Mouse (Mus musculus): ENCODE data around the gene Gm43951. TPM values are rescaled to one million over a fixed set of nuclear protein-coding genes. Genes with fewer than 3 reads are reported as not detected.

Gm43951 gene
- polyA plus RNA-seq, 1 experiment = 0.78 TPM

DNA sequence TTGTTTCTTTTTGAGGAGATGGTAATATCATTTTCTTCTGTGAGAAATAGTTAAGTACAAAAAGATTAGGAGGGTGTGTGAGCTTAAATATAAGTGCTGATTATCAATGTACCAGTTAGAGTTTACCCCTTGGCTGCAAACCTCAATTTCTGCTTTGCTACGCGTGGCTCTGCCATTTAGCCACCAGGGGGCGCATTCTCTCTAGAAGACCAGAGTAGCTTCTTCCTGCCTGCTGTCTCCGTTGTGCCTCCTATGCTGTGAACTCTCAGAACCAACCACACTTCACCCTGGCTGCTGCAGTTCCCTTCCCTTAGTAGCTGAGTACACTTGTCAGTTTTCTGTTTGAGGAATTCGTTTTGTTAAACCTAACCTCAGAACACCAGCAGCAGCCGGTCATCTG lies 14.6 kb upstream of the Gm43951 start:
- no peaks in the 10 kb centered on the region for H3K36me3 ChIP-seq (ENCODE audit: control insufficient read depth, insufficient read depth, low read length)
- no peaks in the 10 kb centered on the region for H3K4me1 ChIP-seq (ENCODE audit: control insufficient read depth, insufficient read depth, low read length)
- H3K27ac ChIP-seq (ENCODE audit: control insufficient read depth, insufficient read depth, low read depth, low read length) = no peak overlapping the region
- no peak overlapping the region for H3K4me3 ChIP-seq (ENCODE audit: control insufficient read depth, low read depth, low read length)
- H3K27me3 ChIP-seq (ENCODE audit: control insufficient read depth, insufficient read depth, low read length) = no peaks in the 10 kb centered on the region
- peak; percentile 90 for TF ChIP-seq CTCF (IDR thresholded peaks at IDR 0.05; ENCODE audit: control insufficient read depth, insufficient read depth, insufficient replicate concordance, low read depth, low read length)
- TF ChIP-seq POLR2A (IDR thresholded peaks at IDR 0.05; ENCODE audit: control insufficient read depth, low read depth, low read length) = no peak

DNA sequence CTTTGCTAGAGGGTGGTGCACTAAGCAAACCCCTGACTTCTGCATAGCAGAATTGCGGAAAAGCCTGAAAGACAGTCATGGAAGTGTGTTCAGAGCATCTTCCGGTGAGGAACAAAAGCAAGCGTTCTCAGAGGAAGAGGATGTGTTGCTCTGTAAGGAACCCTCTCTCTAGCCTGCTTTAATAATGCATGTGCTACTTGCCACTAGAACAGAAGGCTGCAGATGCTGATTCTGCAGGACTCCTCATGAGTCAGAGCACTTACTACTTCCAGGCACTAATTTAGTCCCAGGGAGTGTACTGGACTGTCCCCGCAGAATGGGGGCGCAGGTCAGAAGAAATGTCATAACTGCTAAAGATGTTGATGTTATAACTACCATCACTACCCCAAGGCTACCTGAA lies 10.5 kb upstream of the Gm43951 start:
- TF ChIP-seq CTCF (IDR thresholded peaks at IDR 0.05; ENCODE audit: control insufficient read depth, insufficient read depth, insufficient replicate concordance, low read depth, low read length) (no peak), POLR2A (IDR thresholded peaks at IDR 0.05; ENCODE audit: control insufficient read depth, low read depth, low read length) (no peak)
- no peak overlapping the region for H3K27ac ChIP-seq (ENCODE audit: control insufficient read depth, insufficient read depth, low read depth, low read length)
- no peaks in the 10 kb centered on the region; the same call in 1 of the 2 replicates for H3K4me1 ChIP-seq (ENCODE audit: control insufficient read depth, insufficient read depth, low read length)
- H3K27me3 ChIP-seq (ENCODE audit: control insufficient read depth, insufficient read depth, low read length) = no peaks in the 10 kb centered on the region
- peaks cover 1% of the 10 kb centered on the region; the same call in 1 of the 2 replicates for H3K36me3 ChIP-seq (ENCODE audit: control insufficient read depth, insufficient read depth, low read length)
- H3K4me3 ChIP-seq (ENCODE audit: control insufficient read depth, low read depth, low read length) = peak overlapping the region; percentile 84

DNA sequence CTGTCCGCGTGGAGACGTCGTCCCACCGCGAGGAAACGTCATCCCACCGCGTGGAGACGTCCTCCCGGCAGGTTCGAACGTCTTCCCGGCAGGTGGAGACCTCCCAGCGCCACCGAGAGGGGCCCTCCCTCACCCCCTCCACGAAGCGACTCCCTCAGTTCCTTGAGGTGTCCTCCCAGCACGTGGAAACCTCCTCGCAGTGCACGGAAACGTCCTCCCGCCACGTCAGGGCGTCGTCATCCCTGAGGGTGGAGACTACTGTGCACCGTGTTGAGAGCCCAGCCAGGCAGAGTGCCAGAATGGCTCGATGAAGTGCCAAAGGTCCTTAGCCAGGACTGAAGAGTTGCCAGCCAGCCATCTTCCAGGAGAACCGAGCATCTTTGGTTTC lies 8.8 kb upstream of the Gm43951 start, which contains the start of gene Med31:
Med31 (minus strand) TSS at position 183 of the 388 bp plus-strand sequence.
- Histone ChIP-seq H3K4me1 (ENCODE audit: control insufficient read depth, insufficient read depth, low read length) (no peaks in the 10 kb centered on the region; the same call in 1 of the 2 replicates), H3K27ac (ENCODE audit: control insufficient read depth, insufficient read depth, low read depth, low read length) (peak within 1 kb of the TSS; percentile 93), H3K27me3 (ENCODE audit: control insufficient read depth, insufficient read depth, low read length) (no peaks in the 10 kb centered on the region), H3K4me3 (ENCODE audit: control insufficient read depth, low read depth, low read length) (peak within 1 kb of the TSS; percentile 94), H3K36me3 (ENCODE audit: control insufficient read depth, insufficient read depth, low read length) (peaks cover 3% of the 10 kb centered on the region)
- TF ChIP-seq POLR2A (IDR thresholded peaks at IDR 0.05; ENCODE audit: control insufficient read depth, low read depth, low read length) (no peak; the same call in 1 of the 2 replicates), CTCF (IDR thresholded peaks at IDR 0.05; ENCODE audit: control insufficient read depth, insufficient read depth, insufficient replicate concordance, low read depth, low read length) (0 out of 2 replicates have a peak, but pooled peaks have one; percentile 1)

DNA sequence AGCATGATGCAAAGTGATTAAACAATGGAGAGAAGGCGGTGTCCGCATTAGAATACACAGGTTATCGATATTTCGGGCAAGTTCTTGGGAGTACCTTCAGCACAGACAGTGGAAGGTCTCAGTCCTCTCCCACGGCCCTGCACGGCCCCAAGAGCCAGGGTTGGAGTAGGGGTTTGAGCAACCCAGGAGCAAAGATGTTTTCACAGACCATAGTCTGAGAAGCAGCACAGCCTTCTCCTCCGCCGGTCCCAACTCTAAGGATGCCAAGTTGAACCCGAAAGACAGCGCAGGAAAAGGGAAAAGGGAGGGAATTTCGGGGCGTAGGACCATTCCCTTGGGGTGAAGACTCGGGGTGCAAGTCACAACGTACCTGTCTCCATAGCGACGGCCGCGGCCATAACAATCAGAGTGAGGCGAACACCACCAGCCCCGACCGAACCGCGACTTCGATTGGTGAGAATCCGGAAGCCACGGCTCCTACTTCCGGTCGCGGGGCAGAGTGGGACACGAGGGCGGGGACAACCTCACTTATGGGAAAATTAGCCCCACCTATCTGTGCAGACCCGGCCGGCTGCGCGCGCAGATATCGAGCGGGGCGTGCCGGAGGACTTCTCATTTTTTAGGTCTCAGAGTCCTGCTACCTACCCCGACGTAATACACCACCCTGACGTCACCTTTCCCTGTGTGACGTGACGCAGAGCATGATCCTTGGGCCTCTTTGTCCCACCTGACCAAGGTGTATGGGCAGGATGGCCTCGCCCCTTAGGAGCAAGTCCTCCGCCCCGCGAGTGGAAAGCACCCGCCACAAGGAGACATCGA lies 8.2 kb upstream of the Gm43951 start:
- peak overlapping the region; percentile 94 for H3K4me3 ChIP-seq (ENCODE audit: control insufficient read depth, low read depth, low read length)
- no peaks in the 10 kb centered on the region; the same call in 1 of the 2 replicates for H3K4me1 ChIP-seq (ENCODE audit: control insufficient read depth, insufficient read depth, low read length)
- peak; percentile 87 for TF ChIP-seq POLR2A (IDR thresholded peaks at IDR 0.05; ENCODE audit: control insufficient read depth, low read depth, low read length)
- TF ChIP-seq CTCF (IDR thresholded peaks at IDR 0.05; ENCODE audit: control insufficient read depth, insufficient read depth, insufficient replicate concordance, low read depth, low read length) = no peak
- H3K36me3 ChIP-seq (ENCODE audit: control insufficient read depth, insufficient read depth, low read length) = peaks cover 3% of the 10 kb centered on the region
- H3K27me3 ChIP-seq (ENCODE audit: control insufficient read depth, insufficient read depth, low read length) = no peaks in the 10 kb centered on the region
- peak overlapping the region; percentile 93 for H3K27ac ChIP-seq (ENCODE audit: control insufficient read depth, insufficient read depth, low read depth, low read length)

DNA sequence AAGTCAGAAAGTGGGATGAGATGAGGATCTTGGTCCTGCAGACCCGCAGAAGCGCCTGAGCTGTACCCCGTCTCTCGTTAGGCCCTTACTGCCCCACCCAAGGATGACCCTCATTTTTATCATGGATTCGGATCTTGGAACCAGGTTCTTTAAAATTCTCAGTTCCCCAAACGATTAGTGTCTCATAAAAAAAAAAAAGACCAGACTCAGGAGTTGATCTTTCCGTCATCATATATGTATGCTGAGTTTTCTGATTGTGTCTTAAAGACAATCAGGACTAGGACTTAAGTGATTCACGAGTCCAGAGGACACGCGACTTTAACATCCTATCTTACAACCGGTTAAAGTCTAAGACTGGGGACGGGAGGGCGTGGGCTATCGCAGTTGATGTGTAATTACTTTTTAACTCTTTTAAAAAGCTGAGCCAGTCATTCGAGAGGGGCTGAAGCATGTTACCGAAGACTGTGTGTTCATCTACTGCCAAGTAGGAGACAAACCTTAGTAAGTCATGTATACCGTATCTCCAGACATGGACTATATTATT lies 1.3 kb upstream of the Gm43951 start:
- no peaks in the 10 kb centered on the region for H3K27me3 ChIP-seq (ENCODE audit: control insufficient read depth, insufficient read depth, low read length)
- peaks cover 13% of the 10 kb centered on the region for H3K4me1 ChIP-seq (ENCODE audit: control insufficient read depth, insufficient read depth, low read length)
- H3K4me3 ChIP-seq (ENCODE audit: control insufficient read depth, low read depth, low read length) = peak overlapping the region; percentile 91
- TF ChIP-seq CTCF (IDR thresholded peaks at IDR 0.05; ENCODE audit: control insufficient read depth, insufficient read depth, insufficient replicate concordance, low read depth, low read length) = no peak
- no peak for TF ChIP-seq POLR2A (IDR thresholded peaks at IDR 0.05; ENCODE audit: control insufficient read depth, low read depth, low read length)
- peak overlapping the region; percentile 99 for H3K27ac ChIP-seq (ENCODE audit: control insufficient read depth, insufficient read depth, low read depth, low read length)
- peaks cover 2% of the 10 kb centered on the region for H3K36me3 ChIP-seq (ENCODE audit: control insufficient read depth, insufficient read depth, low read length)

GRCm38 (mm10) chr11:72207204-72207833 lies 679 bp upstream of the Gm43951 start, which contains the start of the genes 4933427D14Rik and Txndc17:
TSS of gene 4933427D14Rik (minus strand) at chr11:72207459.
TSS of gene Txndc17 (plus strand) at chr11:72207547.
- peak; percentile 34; the same call in 1 of the 2 replicates for TF ChIP-seq POLR2A (IDR thresholded peaks at IDR 0.05; ENCODE audit: control insufficient read depth, low read depth, low read length)
- TF ChIP-seq CTCF (IDR thresholded peaks at IDR 0.05; ENCODE audit: control insufficient read depth, insufficient read depth, insufficient replicate concordance, low read depth, low read length) = no peak
- H3K4me1 ChIP-seq (ENCODE audit: control insufficient read depth, insufficient read depth, low read length) = peaks cover 13% of the 10 kb centered on the region

GRCm38 (mm10) chr11:72205256-72205655 lies 1.4 kb downstream of the Gm43951 start:
- Histone ChIP-seq H3K27ac (ENCODE audit: control insufficient read depth, insufficient read depth, low read depth, low read length) (no peak overlapping the region), H3K27me3 (ENCODE audit: control insufficient read depth, insufficient read depth, low read length) (no peaks in the 10 kb centered on the region), H3K4me1 (ENCODE audit: control insufficient read depth, insufficient read depth, low read length) (peaks cover 13% of the 10 kb centered on the region), H3K36me3 (ENCODE audit: control insufficient read depth, insufficient read depth, low read length) (no peaks in the 10 kb centered on the region), H3K4me3 (ENCODE audit: control insufficient read depth, low read depth, low read length) (peak overlapping the region; percentile 91)
- TF ChIP-seq POLR2A (IDR thresholded peaks at IDR 0.05; ENCODE audit: control insufficient read depth, low read depth, low read length) (no peak; the same call in 1 of the 2 replicates), CTCF (IDR thresholded peaks at IDR 0.05; ENCODE audit: control insufficient read depth, insufficient read depth, insufficient replicate concordance, low read depth, low read length) (no peak)

More at GRCm38 (mm10) chr11:72207204-72207833, 679 bp upstream of the Gm43951 start, which contains the start of the genes 4933427D14Rik and Txndc17:
- Histone ChIP-seq H3K27me3 (ENCODE audit: control insufficient read depth, insufficient read depth, low read length) (no peaks in the 10 kb centered on the region), H3K36me3 (ENCODE audit: control insufficient read depth, insufficient read depth, low read length) (peaks cover 2% of the 10 kb centered on the region; the same call in 1 of the 2 replicates), H3K27ac (ENCODE audit: control insufficient read depth, insufficient read depth, low read depth, low read length) (peak within 1 kb of the TSS; percentile 99), H3K4me3 (ENCODE audit: control insufficient read depth, low read depth, low read length) (peak within 1 kb of the TSS; percentile 91)
